Mouse (Mus musculus) cerebellum, adult 2 months (tissue): ENCODE measurements around the gene Eif4a2. TPM values are rescaled to one million over a fixed set of nuclear protein-coding genes. Genes with fewer than 3 reads are reported as not detected.
"Not testable (repeated sequence)": the region's sequence is repeated elsewhere in the genome, so short reads cannot be mapped to it uniquely, and the experiment has no call there.

Experiments used
- DNase-seq, 2 experiments: peaks; one replicate each; pipeline ENCODE4 v3.0.0; 2021
- H3K27ac ChIP-seq: fragments of 200-500 bp; 2 replicates; pipeline ENCODE4 v1.5.1; 2012; ENCODE audit warnings: low read length, control low read depth, inconsistent platforms; ENCODE audit not compliant: insufficient read depth
- H3K27me3 ChIP-seq: fragments of 200-500 bp; 2 replicates; pipeline ENCODE4 v1.6.1; 2012; ENCODE audit warnings: inconsistent platforms, mild to moderate bottlenecking, low read length, moderate library complexity; ENCODE audit not compliant: control insufficient read depth, insufficient read depth
- H3K4me1 ChIP-seq: fragments of 200-500 bp; 2 replicates; pipeline ENCODE4 v1.6.1; 2011; ENCODE audit warnings: low read length; ENCODE audit not compliant: control insufficient read depth, insufficient read depth
- H3K4me3 ChIP-seq: fragments of 200-500 bp; replicated peaks from 2 replicates; pipeline ENCODE3; 2011; ENCODE audit warnings: mild to moderate bottlenecking, low read depth, low read length, control low read depth; ENCODE audit not compliant: insufficient read depth
- CTCF ChIP-seq: fragments of 200-500 bp; IDR thresholded peaks from 2 replicates; pipeline ENCODE4 v1.5.1; 2011; ENCODE audit warnings: low read depth, mild to moderate bottlenecking, control low read depth, low read length, moderate library complexity, borderline replicate concordance; ENCODE audit not compliant: insufficient read depth
- POLR2A ChIP-seq: fragments of 200-500 bp; IDR thresholded peaks from 2 replicates; pipeline ENCODE4 v1.6.1; 2011; ENCODE audit warnings: low read length, control low read depth, borderline replicate concordance; ENCODE audit not compliant: insufficient read depth
- WGBS: fragments of 180-500 bp; shearing (Covaris S2); methylation state at CpG from one replicate; pipeline ENCODE4 v1.1.7; 2018; 5-methylcytosine and 5-hydroxymethylcytosine counted together
- polyA plus RNA-seq: library from polyadenylated mRNA; depleted of rRNA; stranded (reverse); fragments of >200 nt; gene quantifications from 2 replicates; pipeline ENCODE4 v1.2.3, GENCODE M21; 2012

The Eif4a2 gene
- polyA plus RNA-seq, 1 experiment, result 742 TPM

- Histone ChIP-seq H3K4me1 (peaks cover 8% of the 10 kb centered on the region), H3K27ac (no peak overlapping the region), H3K4me3 (no peak overlapping the region), H3K27me3 (no peaks in the 10 kb centered on the region)
- whole genome bisulfite sequencing, result 28% methylated on average over 13 of the region's 13 CpGs
- no peak for TF ChIP-seq POLR2A
- no peak for TF ChIP-seq CTCF
- DNase-seq, result peak; percentile 27 to 47
Measured at GRCm38 (mm10) chr16:23093321-23093953, 13.8 kb upstream of the Eif4a2 start.

GRCm38 (mm10) chr16:23094136-23094535 lies 13.1 kb upstream of the Eif4a2 start:
- Histone ChIP-seq H3K4me1 (peaks cover 8% of the 10 kb centered on the region), H3K27ac (no peak overlapping the region), H3K27me3 (no peaks in the 10 kb centered on the region), H3K4me3 (no peak overlapping the region)
- WGBS, result 53% methylated on average over 6 of the region's 6 CpGs
- TF ChIP-seq POLR2A (no peak), CTCF (no peak)
- peak in 1 of 2 experiments; percentile 45 for DNase-seq

GRCm38 (mm10) chr16:23095581-23095980 lies 11.7 kb upstream of the Eif4a2 start:
- H3K4me3 ChIP-seq, H3K4me1 ChIP-seq, DNase-seq, H3K27me3 ChIP-seq, H3K27ac ChIP-seq: not testable (repeated sequence)
- 94% methylated on average over 5 of the region's 5 CpGs for WGBS

GRCm38 (mm10) chr16:23096886-23097285 lies 10.4 kb upstream of the Eif4a2 start:
- DNase-seq, H3K4me3 ChIP-seq, H3K27me3 ChIP-seq, H3K4me1 ChIP-seq, H3K27ac ChIP-seq: not testable (repeated sequence)
- WGBS, result 75% methylated on average over 1 of the region's 1 CpGs

- H3K4me1 ChIP-seq, H3K27me3 ChIP-seq, H3K27ac ChIP-seq, H3K4me3 ChIP-seq: not testable (repeated sequence)
- peak in 1 of 2 experiments; percentile 50 for DNase-seq
- WGBS, result 56% methylated on average over 8 of the region's 8 CpGs
Measured at GRCm38 (mm10) chr16:23097290-23098104, 9.7 kb upstream of the Eif4a2 start.

- not testable (repeated sequence) for DNase-seq, H3K4me3 ChIP-seq
- 100% methylated on average over 1 of the region's 1 CpGs for whole genome bisulfite sequencing
Measured at GRCm38 (mm10) chr16:23098105-23098452, 9.2 kb upstream of the Eif4a2 start.

GRCm38 (mm10) chr16:23099632-23100031 lies 7.6 kb upstream of the Eif4a2 start:
- 26% methylated on average over 12 of the region's 12 CpGs for WGBS
- TF ChIP-seq CTCF (no peak), POLR2A (no peak)
- no peak for DNase-seq
- H3K4me1 ChIP-seq, result no peaks in the 10 kb centered on the region
- H3K27me3 ChIP-seq, result no peaks in the 10 kb centered on the region
- H3K4me3 ChIP-seq, result no peak overlapping the region
- no peak overlapping the region for H3K27ac ChIP-seq

More at GRCm38 (mm10) chr16:23098105-23098452, 9.2 kb upstream of the Eif4a2 start:
- H3K4me1 ChIP-seq, H3K27ac ChIP-seq, H3K27me3 ChIP-seq: not testable (repeated sequence)

- no peak overlapping the region for H3K27ac ChIP-seq
Measured at GRCm38 (mm10) chr16:23100099-23100575, 7.1 kb upstream of the Eif4a2 start.

More at GRCm38 (mm10) chr16:23100099-23100575, 7.1 kb upstream of the Eif4a2 start:
- TF ChIP-seq POLR2A (no peak), CTCF (no peak)
- Histone ChIP-seq H3K27me3 (no peaks in the 10 kb centered on the region), H3K4me1 (no peaks in the 10 kb centered on the region), H3K4me3 (no peak overlapping the region)
- WGBS, result 7% methylated on average over 9 of the region's 9 CpGs
- DNase-seq, result no peak
